Mouse (Mus musculus) thymus, postnatal 4 days (tissue): ENCODE data around the gene Gsdma.
A peak's percentile ranks its signal among the peaks of the same experiment; 100 is the strongest.

Experiments
- DNase-seq: peaks from one replicate; pipeline ENCODE4 v3.0.0; 2021

Gene Gsdma

DNA sequence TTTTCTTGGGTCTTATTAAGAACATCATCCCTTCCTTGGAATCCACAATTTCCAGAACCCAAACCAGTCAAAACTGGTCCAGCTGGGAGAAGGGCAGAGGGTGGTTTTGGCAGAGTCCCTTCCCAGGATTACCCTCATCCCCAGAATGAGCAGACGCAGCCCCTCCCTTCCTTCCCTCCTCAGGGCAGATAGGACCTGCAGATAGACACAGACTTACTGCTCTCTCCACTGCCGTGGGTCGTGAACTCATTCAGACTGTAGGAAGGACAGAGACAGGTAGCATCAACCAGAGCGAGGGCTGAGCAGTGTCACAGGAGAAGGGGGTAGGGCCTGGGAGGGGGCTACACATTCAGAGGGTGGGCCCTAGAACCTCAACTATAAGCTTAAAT lies 46.9 kb downstream of the Gsdma start:
- DNase-seq, result no peak

DNA sequence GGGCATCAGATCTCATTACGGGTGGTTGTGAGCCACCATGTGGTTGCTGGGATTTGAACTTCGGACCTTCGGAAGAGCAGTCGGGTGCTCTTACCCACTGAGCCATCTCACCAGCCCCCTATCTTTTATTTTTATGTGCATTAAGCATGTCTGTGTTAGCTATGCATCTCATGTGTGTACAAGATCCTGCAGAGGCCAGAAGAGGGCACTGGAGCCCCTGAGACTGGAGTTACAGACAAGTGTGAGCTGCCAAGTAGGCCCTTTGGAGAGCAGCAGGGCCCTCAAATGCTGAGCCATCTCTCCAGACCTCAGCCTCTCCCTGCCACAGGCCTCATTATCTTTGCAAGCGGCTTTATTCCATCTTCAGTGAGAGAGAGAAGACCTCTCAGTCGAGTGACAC lies 47.9 kb downstream of the Gsdma start:
- peak; percentile 61 for DNase-seq

GRCm38 (mm10) chr11:98713703-98714102 lies 49.6 kb downstream of the Gsdma start:
- peak; percentile 34 for DNase-seq

DNA sequence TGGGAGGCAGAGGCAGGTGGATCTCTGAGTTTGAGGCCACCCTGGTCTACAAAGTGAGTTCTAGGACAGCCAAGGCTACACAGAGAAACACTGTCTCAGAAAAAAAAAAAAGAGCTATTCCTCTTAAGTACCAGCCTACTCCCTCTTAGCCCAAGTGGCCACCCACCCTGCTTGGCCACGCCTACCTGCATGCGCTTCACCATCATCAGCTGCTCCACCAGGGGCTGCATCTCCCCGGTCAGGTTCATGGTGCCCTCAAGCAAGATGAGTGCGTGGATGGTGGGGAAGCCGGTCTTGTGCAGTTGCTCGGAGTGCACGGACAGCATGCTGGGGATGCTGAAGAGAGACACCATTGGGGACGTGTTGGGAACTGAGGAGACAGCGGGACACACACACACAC lies 51.8 kb downstream of the Gsdma start:
- no peak for DNase-seq

- DNase-seq, result peak; percentile 78
Measured at GRCm38 (mm10) chr11:98717904-98718303, 53.8 kb downstream of the Gsdma start.

- no peak for DNase-seq
Measured at GRCm38 (mm10) chr11:98720756-98721155, 56.6 kb downstream of the Gsdma start.

DNA sequence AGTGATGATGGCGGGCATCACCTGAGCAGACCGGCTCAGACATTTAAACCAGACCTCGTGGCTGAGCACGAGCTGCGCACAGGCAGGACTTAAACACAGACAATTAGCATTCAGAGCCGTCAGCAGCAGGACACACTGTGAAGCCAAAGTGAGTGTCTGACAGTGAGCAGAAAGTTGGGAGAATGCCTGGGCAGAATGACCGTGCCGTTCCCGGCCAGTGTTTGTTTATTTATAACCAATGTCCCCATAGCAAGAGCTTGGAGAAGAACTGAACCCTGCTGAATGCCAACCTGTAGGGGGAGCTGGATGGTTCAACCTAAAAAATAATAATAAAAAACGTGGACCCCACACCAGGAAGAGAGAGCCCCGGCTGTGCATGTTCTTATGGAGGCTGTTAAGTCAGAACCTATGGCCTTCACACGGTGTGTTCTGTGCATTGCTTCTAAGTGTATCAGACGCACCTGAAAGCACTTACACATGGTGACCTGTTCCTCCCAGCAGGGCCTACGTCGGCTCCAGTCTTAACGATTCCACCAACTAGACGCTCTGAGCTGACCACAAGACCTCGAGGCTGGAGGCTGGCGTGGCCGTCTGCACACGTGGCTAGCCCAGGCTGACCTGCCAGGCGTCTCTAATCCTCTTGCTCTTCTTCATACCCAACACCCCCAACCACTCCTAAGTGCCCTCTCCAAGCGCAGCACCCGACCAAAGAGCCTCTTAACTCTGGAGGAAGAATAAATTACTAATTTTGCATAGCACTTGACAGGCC lies 57.5 kb downstream of the Gsdma start:
- DNase-seq, result no peak

DNA sequence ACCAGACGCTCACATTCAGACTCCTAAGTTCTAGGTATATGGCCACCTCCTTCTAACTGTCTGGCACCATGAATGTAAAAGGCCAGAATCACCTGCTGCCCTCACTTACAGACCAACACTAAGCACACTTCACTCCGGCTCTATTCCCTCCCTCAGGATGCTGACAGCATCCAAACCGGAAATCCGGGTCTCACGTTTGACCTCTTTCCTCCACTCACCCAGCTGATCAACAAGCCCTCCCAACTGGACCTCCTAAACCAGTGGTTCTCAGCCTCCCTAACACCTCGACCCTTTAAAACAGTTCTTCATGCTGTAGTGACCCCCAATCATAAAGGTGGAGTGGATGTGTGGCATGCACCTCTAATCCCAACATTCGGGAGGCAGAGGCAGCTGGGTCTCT lies 58.9 kb downstream of the Gsdma start:
- no peak for DNase-seq

DNA sequence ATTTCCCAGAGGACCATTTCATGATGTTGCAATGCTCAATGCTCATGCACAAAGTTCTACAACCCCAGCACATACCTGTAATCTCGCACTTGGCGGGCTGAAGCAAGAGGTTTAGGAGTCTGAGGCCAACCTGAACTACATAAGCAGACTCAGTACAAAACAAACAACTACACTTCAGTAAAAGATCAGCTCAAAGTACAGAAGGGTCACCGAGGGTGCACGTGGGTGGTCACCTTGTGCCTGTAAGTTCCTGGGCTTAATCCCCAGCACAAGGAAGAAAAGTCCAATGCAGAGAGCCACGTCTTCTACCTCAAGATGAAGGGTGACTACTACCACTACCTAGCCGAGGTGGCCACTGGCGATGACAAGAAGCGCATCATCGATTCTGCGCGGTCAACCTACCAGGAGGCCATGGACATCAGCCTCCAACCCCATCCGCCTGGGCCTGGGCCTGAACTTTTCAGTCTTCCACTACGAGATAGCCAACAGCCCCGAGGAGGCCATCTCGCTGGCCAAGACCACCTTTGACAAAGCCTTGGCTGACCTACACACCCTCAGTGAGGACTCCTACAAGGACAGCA lies 61.9 kb downstream of the Gsdma start:
- no peak for DNase-seq
